Mouse (Mus musculus) left cerebral cortex, adult 2 months (tissue): Measurements from ENCODE around the gene Laptm5. TPM values are rescaled to one million over a fixed set of nuclear protein-coding genes. Genes with fewer than 3 reads are reported as not detected.

ENCODE experiments used
- DNase-seq, 2 experiments: peaks; one replicate each; pipeline ENCODE4 v3.0.0; 2021 to 2022; ENCODE audit warnings: low spot score in 2 of 2, mixed read lengths in 1 of 2; ENCODE audit errors: extremely low spot score in 1 of 2
- H3K27ac ChIP-seq: fragments of 200-600 bp; 2 replicates; pipeline ENCODE4 v1.8.1; 2022
- H3K4me3 ChIP-seq: fragments of 200-600 bp; 2 replicates; pipeline ENCODE4 v1.8.1; 2022
- CTCF ChIP-seq: fragments of 200-600 bp; IDR thresholded peaks from 2 replicates; pipeline ENCODE4 v1.8.1; 2022; ENCODE audit warnings: antibody characterized with exemption, mild to moderate bottlenecking, moderate library complexity
- intact Hi-C: fragments of 180-260 bp; cut with DNase I; formaldehyde crosslinking; loops from one replicate; pipeline ENCODE4 v1.15.1; 2025
- total RNA-seq, 2 experiments: library from RNA; stranded (reverse); gene quantifications; 2 replicates each; pipeline ENCODE4 v1.2.3; 2021

Laptm5 gene
- total RNA-seq, 2 experiments from 2014 or later, result 32.1 to 33.9 TPM

- intact Hi-C loops, result loop anchor here (2.0 kb wide), 1 partner anchor 41 kb away; no protein-coding TSS in a partner anchor
- H3K4me3 ChIP-seq, result no peak overlapping the region
- H3K27ac ChIP-seq, result no peak overlapping the region
Measured at GRCm38 (mm10) chr4:130973332-130974263, 60.7 kb downstream of the Laptm5 start.

GRCm38 (mm10) chr4:130978981-130979380 is 66.1 kb downstream of the Laptm5 start:
- no peak for DNase-seq
- no peak overlapping the region for H3K4me3 ChIP-seq
- no peak for TF ChIP-seq CTCF
- H3K27ac ChIP-seq, result no peak overlapping the region
- intact Hi-C loops, result no loop called here

More at GRCm38 (mm10) chr4:130973332-130974263, 60.7 kb downstream of the Laptm5 start:
- peak; percentile 26 to 29 for DNase-seq
- no peak for TF ChIP-seq CTCF

- no peak for DNase-seq
- H3K4me3 ChIP-seq, result no peak overlapping the region
- TF ChIP-seq CTCF, result no peak
- intact Hi-C loops, result no loop called here
- no peak overlapping the region for H3K27ac ChIP-seq
Measured at GRCm38 (mm10) chr4:130984416-130985182, 71.7 kb downstream of the Laptm5 start.

Other genes with a start within 250 kb of the Laptm5 start
- gene Pum1, start 249.8 kb upstream of the Laptm5 start, total RNA-seq, result 100 to 1,000 TPM; 106 to 110 TPM
- gene Sdc3, start 120.6 kb upstream of the Laptm5 start, total RNA-seq, result 100 to 1,000 TPM; 136 to 167 TPM
- gene Matn1, start 31.3 kb downstream of the Laptm5 start, total RNA-seq, result 1 to 10 TPM; 1.1 to 1.4 TPM